ENCODE assay signal across 21 mouse cellular contexts in the genomic region with DNA sequence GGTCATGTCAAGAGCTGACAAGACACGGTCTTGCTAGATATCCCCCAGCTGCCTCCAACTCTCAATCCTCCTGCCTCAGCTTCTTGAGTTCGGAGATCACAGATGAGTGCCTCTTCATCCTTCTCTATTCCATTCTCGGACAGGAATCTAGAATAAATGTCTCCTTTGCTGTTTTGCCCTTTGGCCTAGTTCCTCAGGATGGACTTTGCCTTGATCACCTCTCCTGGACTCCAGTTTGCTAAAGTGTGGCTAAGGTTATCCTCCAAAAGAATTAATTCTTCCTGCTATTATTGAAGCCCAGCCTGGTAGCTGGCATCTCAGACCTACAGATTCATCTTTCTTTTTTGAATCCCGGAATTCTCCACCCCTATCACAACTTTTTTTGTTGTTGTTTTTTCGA.
"Had no signal": no experiment of that assay in that cellular context is flagged by ENCODE, and none has a peak within 500 bp of the region (broad histone marks: within the 10 kb centered on the region; RNA-seq: fewer than 3 reads in every experiment).

No protein-coding gene starts in this region.

- H3K4me2 ChIP-seq: hindbrain, embryonic 15.5 days; limb, embryonic 12.5 days; limb, embryonic 15.5 days; lung, embryonic 15.5 days; midbrain, embryonic 13.5 days; neural tube, embryonic 13.5 days; stomach, embryonic 15.5 days had no signal

- DNase-seq: left cerebral cortex, postnatal 4 days; lung, adult 18-20 months; lung, postnatal 10 days; lung, postnatal 36 days; retina, postnatal 1 day; right cerebral cortex, postnatal 25 days; spleen, adult 18-20 months; thymus, postnatal 25 days had no signal

- H3K27ac ChIP-seq: hindbrain, embryonic 15.5 days; kidney, postnatal 0 days; limb, embryonic 12.5 days; limb, embryonic 15.5 days; liver, embryonic 14.5 days; lung, embryonic 15.5 days; midbrain, embryonic 10.5 days; midbrain, embryonic 13.5 days; neural tube, embryonic 13.5 days; stomach, embryonic 15.5 days had no signal

- H3K9me3 ChIP-seq: hindbrain, embryonic 15.5 days; limb, embryonic 12.5 days; limb, embryonic 15.5 days; lung, embryonic 15.5 days; megakaryocyte, embryonic 14.5 days; midbrain, embryonic 10.5 days; midbrain, embryonic 13.5 days; neural tube, embryonic 13.5 days; stomach, embryonic 15.5 days had no signal

- H3K9ac ChIP-seq: hindbrain, embryonic 15.5 days; limb, embryonic 12.5 days; limb, embryonic 15.5 days; liver, embryonic 14.5 days; lung, embryonic 15.5 days; midbrain, embryonic 13.5 days; neural tube, embryonic 13.5 days; stomach, embryonic 15.5 days had no signal

- ATAC-seq: midbrain, embryonic 13.5 days; midbrain, embryonic 16.5 days had no signal

- H3K4me3 ChIP-seq: hindbrain, embryonic 15.5 days; limb, embryonic 12.5 days; limb, embryonic 15.5 days; lung, embryonic 15.5 days; megakaryocyte, embryonic 14.5 days; midbrain, embryonic 10.5 days; midbrain, embryonic 13.5 days; myocyte; neural tube, embryonic 13.5 days; stomach, embryonic 15.5 days had no signal

- H3K27me3 ChIP-seq: hindbrain, embryonic 15.5 days; limb, embryonic 12.5 days; limb, embryonic 15.5 days; lung, embryonic 15.5 days; midbrain, embryonic 13.5 days; neural tube, embryonic 13.5 days; stomach, embryonic 15.5 days had no signal

- H3K36me3 ChIP-seq: hindbrain, embryonic 15.5 days; limb, embryonic 12.5 days; limb, embryonic 15.5 days; lung, embryonic 15.5 days; midbrain, embryonic 10.5 days; midbrain, embryonic 13.5 days; neural tube, embryonic 13.5 days; stomach, embryonic 15.5 days had no signal
